Mouse (Mus musculus): ENCODE measurements around the gene Adcy9. TPM values are rescaled to one million over a fixed set of nuclear protein-coding genes. Genes with fewer than 3 reads are reported as not detected.
"Not testable (repeated sequence)": the region's sequence is repeated elsewhere in the genome, so short reads cannot be mapped to it uniquely, and the experiment has no call there.

The Adcy9 gene
- total RNA-seq, 2 experiments from 2014 or later = 30.8 to 35.9 TPM

DNA sequence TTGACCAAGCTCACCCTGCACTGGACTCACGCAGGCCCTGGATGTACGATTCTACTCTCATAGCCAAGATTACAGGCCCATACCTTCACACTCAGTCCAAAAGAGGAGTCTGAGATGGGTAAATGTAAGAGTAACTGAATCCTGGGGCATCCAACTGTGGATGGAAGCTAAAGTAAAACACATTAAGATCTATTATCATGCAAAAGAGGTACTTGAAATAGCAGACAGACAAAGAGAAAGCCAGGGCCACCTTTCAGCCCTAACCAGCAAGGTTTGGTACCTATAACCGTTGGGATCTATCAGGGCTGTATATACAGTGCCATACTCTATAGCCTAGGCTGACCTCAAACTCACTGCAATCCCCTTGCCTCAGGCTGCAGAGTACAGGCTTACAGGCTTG lies 127.0 kb downstream of the Adcy9 start:
- no peak for DNase-seq (ENCODE audit: extremely low spot score in 1 of 2, low spot score in 2 of 2)
- intact Hi-C loops (cut with DNase I) = no loop called here

DNA sequence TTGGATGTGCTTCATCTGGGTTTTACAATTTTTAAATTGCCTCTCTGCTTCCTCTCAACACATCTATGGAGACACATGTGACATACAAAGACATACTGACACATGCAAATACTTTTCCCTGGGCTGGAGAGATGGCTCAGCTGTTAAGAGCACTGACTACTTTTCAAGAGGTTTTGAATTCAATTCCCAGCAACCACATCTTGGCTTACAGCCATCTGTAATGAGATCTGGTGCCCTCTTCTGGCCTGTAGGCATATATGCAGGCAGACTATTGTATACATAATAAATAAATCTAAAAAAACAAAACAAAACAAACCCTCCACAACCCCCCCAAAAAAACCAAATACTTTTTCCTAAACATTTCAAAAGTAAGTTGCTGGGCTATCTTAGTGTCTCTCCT lies 130.8 kb downstream of the Adcy9 start:
- intact Hi-C loops (cut with DNase I) = loop anchor here (5.0 kb wide), 1 partner anchor 222 kb away; no protein-coding TSS in a partner anchor
- DNase-seq (ENCODE audit: extremely low spot score in 1 of 2, low spot score in 2 of 2) = no peak

DNA sequence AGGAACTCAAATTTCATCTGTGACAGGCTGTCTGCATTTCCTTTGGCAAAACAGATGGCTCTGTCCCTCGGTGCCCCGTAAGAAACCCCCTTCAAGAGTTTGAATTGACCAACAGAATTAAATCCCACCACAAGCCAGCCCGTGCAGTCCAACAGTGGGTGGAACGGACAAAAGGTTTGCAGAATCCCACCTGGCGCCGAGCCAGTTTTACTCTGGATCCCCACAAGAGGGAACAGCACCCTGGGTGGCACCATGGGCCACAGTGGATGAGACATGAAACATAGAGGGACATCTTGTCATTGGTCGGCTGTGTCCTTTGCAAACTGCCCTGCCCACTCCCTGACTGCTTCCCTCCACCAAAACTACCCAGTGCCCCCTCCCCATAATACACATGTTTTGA lies 133.7 kb downstream of the Adcy9 start:
- peak in 1 of 2 experiments; percentile 57 for DNase-seq (ENCODE audit: extremely low spot score in 1 of 2, low spot score in 2 of 2)
- intact Hi-C loops (cut with DNase I) = loop anchor here (5.0 kb wide), 1 partner anchor 219 kb away; no protein-coding TSS in a partner anchor

DNA sequence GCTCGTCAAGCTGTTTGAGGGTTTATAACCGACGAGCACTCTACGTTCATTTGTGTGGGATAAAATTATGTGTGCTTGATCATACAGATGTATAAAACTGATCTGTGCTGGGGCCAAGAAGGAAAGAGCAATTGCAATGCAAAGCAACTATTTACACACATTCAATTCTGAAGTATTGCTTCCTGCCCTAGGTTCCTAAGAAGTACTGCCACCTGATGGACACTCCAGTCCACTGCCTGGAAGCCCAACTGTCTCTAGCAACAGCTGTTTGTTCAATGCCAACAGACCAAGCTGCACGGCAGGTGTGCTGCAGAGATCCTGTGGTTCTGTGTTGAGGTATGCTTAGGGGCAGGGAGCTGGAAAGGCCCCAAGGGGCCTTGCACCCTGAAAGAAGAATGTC lies 135.0 kb downstream of the Adcy9 start:
- peak in 1 of 2 experiments; percentile 38 for DNase-seq (ENCODE audit: extremely low spot score in 1 of 2, low spot score in 2 of 2)
- intact Hi-C loops (cut with DNase I) = loop anchor here (5.0 kb wide), 1 partner anchor 218 kb away; no protein-coding TSS in a partner anchor

DNA sequence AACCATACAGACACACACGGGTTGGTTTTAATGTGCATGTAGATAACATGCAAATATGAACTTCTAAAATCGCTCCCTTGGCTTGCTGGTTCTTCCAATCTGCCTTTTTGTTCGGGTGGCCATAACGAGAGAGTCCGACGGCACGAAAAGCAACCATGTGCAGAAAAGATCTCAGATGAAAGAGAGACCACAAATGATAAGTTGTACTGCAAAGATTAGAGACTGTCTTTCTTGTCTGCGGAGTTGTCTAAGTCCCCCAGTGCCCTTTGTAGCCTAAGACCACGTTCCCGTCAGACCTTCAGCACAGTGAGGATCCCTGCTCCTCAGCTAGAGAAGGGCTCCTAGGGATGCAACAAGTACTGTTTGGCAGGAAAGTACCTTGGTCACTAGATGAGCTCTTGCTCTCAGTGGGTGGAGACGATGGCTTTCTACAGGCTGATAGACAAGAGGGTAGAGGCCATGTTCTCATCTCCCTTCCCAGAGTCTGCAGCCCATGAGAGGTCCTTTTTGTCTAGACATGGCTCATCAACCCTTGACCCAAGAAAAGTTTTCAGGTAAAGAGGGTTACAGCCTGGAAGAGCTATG lies 136.9 kb downstream of the Adcy9 start:
- no peak for DNase-seq (ENCODE audit: extremely low spot score in 1 of 2, low spot score in 2 of 2)
- intact Hi-C loops (cut with DNase I) = no loop called here

DNA sequence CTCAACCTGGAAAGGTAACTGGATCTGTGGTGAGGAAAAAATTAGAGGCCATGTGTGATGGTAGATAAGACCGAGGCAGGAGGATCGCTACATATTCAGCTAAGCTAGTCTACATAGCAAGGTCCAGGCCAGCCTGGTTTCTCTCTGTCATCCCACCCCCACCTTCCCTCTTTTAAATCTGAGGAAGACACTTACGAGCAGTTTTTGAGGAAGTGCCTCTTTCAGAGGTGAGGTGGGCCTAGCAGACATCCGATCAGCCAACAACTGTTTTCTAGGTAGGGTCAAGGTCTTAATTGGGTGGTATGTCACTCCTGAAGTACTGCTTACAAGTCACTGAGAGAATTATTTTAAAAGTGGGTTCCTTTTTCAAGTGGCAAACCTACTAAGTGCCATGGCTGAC lies 138.8 kb downstream of the Adcy9 start:
- no peak for DNase-seq (ENCODE audit: extremely low spot score in 1 of 2, low spot score in 2 of 2)
- intact Hi-C loops (cut with DNase I) = no loop called here

DNA sequence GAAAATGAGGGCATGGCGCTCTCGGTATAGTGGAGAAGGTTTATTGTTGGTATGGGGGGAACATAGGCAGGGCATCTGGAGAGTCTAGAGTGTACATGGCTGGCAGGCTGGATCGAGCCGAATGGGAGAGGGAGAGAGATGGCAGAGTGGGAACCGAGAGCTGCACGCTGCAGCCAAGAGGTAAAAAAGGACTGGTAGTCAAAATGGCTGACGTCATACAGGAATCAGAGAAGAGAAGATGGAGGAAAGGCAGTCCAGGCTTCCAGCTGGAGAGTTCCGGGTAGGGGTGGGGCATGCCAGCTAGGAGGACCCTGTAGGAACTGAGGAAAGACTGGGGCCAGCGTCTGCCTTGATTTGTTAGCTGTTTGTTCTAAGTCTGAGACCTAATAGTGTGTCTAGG lies 139.3 kb downstream of the Adcy9 start:
- intact Hi-C loops (cut with DNase I) = no loop called here
- no peak for DNase-seq (ENCODE audit: extremely low spot score in 1 of 2, low spot score in 2 of 2)

DNA sequence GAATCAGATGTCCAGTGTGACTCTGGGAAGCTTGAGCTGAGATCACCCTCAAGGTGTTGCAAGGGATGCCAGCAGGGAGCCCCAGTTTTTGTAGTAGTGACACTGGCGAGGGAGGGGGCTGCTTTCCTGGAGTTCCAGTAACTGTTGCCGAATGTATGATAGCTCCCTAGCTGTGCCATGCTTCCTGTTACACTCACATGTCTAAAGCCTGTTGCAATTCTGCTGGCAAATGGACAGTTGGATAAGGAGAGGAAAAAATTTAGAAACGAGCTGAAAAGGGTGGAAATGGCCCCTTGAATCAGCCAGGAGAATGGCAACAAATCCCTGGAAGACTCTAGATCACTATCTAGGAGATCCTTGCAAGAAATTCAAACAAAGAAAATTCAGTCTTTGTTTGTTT lies 140.7 kb downstream of the Adcy9 start:
- intact Hi-C loops (cut with DNase I) = no loop called here
- DNase-seq (ENCODE audit: extremely low spot score in 1 of 2, low spot score in 2 of 2) = no peak

DNA sequence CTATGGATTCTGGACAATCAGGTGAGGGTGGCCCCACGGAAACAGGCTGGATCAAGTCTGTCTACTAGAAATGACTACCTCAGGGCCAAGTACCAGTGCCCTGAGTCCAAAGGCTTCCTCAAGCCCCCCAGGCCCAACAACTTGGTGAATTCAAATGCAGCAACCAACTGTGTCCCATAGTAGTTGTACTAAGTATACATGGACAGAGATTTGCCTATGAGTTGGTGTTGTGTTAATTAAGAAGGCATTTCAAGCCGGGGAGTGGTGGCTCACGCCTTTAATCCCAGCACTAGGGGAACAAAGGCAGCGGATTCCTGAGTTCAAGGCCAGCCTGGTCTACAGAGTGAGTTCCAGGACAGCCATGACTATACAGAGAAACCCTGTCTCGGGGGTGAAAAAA lies 143.7 kb downstream of the Adcy9 start:
- intact Hi-C loops (cut with DNase I) = no loop called here
- no peak for DNase-seq (ENCODE audit: extremely low spot score in 1 of 2, low spot score in 2 of 2)

DNA sequence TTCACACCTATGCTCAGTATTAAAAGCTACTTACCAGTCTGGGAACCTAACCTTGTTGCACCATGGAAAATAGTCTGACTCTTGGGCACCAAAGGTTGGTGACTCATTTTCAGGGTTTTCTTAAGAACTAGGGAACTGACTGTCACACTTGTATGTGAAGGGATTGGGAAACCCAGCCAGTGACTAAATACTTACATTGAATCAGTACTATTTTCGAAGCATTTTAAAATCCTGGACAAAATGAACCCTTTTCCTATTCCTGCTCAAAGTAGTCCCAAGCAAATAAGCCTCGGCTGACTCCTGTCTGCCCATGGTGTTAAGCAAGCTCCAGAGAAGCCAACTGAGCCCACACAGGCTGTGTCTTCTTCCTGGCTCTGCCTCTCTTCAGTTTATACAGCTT lies 144.1 kb downstream of the Adcy9 start:
- no peak for DNase-seq (ENCODE audit: extremely low spot score in 1 of 2, low spot score in 2 of 2)
- intact Hi-C loops (cut with DNase I) = no loop called here

DNA sequence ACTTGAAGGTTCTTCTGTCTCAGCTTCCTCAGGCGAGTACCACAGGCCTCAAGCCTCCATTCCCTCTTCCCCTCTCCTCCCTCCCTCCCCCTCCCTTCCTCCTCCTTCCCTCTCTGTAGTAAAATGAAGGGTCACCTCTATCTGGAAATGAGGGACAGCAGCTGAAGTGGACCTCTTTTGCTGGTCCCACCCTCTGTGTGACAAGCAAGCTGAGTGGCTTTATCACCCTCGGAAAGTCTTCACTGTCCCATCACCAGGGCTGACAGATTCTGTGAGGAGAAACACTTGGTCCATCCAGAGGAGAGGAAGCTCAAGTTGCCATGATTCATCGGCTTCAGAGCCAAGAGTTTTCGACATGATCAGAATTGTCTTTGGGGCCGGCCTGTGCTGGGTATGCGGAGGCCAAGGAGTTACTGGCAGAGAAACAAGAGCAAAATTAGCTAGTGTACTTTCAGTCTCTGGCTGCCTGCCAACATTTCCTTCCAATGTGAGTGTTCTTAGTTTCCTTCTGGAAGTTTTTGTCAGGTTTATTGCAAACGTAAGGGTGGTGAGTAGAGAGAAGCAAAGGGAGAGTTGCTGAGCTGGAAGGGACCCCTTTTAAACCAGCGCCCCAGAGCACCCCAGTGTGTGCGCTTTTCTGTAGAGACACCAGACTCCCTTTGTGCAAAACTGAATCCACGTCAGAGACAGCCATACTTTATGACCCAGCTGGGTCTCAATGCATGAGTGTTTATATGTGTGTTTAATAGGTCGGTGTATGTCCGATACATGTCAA lies 146.4 kb downstream of the Adcy9 start:
- intact Hi-C loops (cut with DNase I) = no loop called here
- DNase-seq (ENCODE audit: extremely low spot score in 1 of 2, low spot score in 2 of 2) = peak; percentile 71 to 81

DNA sequence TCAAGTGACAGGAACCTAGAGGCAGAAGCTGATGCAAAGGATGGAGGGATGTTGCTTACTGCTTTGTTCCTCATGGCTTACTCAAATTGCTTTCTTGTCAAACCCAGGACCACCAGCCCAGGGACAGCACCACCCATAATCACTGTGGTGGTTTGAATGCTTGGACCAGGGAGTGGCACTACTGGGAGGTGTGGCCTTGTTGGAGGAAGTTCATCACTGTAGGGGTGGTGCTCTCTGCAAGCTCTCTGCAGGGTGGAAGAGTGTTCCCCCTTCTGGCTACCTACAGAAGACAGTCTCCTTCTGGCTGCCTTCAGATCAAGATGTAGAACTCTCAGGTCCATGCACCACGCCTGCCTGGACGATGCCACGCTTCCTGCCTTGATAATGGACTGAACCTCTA lies 148.0 kb downstream of the Adcy9 start:
- no peak for DNase-seq (ENCODE audit: extremely low spot score in 1 of 2, low spot score in 2 of 2)
- intact Hi-C loops (cut with DNase I) = no loop called here

DNA sequence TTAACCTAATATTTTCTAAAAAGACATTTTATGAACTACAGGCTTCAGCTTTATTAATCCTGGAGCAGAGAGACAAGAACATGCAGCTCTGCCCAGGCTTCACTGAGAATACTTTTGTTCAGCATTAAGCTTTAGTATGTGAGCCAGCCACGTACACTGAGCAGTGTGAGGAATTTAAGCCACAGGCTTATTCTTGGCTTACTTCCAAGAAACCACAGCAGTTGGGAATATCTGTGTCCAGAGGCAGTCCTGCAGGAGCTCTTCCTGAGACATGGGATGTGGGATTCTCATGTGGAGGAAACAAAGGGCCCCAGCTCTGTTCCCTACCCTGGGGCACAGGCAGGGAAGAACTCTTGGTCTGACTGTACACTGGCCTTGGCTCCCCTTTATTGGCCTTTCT lies 149.4 kb downstream of the Adcy9 start:
- intact Hi-C loops (cut with DNase I) = no loop called here
- no peak for DNase-seq (ENCODE audit: extremely low spot score in 1 of 2, low spot score in 2 of 2)

DNA sequence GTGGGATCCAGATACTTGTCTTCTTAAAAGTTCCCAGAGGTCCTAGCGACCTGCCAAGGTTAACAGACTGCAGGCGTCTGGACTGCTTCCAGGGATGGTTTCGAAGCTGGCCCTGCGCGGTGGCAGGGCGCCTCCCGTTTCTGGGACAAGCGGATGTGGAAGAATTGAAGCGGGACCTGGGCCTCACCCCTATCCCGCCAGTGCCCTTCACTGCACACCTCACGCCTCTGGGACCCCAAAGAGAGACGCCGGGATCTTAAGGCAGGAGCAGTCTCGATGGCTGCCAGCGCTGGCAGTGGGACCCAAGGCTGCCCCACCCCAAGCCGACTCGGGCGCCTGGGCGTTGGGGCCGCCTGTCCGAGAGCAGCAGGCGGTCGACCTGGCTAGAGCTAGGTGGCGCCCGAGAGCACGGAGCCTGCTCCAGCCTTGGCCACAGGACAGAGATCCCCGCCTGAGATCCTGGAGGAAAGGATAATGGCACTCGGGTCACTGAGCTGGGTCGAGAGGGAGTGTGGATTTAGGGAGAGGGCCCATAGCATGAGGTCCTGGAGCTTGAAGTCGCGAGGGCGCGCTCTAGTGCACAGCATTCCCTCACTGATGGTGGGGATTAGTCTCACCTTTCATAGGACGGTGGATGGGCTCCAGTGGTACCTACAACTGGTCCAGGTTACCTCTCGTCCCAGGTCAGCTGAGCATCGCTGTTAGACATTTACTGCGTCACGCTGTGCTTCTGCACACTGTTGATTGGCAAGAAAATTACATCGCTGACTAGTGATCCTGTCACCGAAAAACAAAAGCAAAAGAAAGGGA lies 152.2 kb downstream of the Adcy9 start:
- intact Hi-C loops (cut with DNase I) = no loop called here
- DNase-seq (ENCODE audit: extremely low spot score in 1 of 2, low spot score in 2 of 2) = peak in 1 of 2 experiments; percentile 86

DNA sequence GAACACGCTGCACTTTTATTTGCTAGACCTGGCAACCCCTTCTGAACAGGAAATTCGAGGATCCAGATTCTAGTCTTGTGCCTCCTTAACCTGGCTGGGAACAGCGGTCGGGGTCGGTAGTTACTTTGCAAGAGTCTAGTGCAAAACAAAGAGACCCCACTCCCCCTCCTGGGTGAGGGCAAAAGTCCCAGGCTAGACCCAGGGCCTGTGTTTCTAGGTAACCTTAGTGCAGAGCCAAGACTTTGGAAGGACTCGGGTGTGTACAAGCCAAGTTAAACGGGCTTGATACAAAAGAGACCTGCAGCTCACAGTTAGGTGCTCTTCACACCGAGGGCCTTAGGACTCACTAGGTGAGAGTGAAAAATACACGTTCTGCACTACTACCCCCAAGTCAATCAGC lies 152.8 kb downstream of the Adcy9 start:
- no peak for DNase-seq (ENCODE audit: extremely low spot score in 1 of 2, low spot score in 2 of 2)
- intact Hi-C loops (cut with DNase I) = no loop called here

DNA sequence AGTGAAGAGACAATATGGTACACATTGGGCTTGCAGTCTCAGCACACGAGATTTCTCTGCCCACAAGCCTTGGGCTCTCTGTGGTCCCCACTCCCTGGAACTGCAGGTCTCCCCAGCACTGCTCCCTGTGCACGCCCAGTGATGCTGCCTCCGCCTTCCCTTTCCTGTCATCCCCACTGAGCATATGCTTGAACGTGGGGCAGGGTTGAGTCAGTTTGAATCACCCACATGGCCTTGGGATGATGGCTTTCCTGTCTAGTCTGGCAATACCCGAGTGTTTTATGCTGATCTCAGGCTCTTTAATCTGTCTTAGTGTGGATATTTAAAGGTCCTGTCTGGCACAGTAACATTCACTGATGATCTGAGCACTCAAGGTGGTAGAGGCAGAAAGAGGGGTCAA lies 154.9 kb downstream of the Adcy9 start:
- no peak for DNase-seq (ENCODE audit: extremely low spot score in 1 of 2, low spot score in 2 of 2)
- intact Hi-C loops (cut with DNase I) = no loop called here

DNA sequence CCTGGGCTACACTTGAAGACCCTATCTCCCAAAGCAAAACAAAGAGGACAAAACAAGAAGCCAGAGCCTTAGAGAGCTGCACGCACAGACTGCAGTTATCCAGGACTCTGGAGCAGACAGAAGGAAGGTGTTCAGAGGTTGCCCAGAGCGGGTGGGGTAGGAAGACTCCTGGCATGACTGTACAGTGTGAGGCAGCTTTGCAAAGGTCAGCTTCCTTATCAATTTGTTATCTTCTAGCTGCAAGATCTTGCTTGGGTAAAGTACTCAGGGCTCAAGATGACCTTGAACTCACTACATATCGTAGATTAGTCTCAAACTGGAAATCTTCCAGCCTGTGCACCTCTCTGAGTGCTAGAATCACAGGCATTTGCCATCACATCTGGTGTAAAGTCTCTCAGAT lies 156.8 kb downstream of the Adcy9 start:
- intact Hi-C loops (cut with DNase I) = no loop called here
- no peak for DNase-seq (ENCODE audit: extremely low spot score in 1 of 2, low spot score in 2 of 2)

DNA sequence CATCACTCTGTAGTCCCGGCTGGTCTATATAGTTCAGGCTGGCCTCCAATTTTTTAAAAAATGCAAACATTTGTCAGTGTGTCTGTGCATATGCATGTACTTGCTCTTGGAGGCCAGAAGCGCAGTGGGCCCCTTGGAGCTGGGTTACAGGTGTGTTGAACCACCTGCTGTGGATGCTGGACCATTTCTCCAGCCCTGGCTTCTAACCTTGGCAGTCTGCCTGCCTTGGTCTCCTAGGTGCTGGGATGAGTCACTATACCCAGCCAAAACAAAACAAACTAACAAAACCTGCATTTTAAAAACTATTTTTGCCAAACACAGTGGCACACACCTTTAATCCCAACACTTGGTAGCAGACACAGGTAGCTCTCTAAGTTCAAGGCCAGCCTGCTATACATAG lies 162.8 kb downstream of the Adcy9 start:
- intact Hi-C loops (cut with DNase I) = no loop called here
- DNase-seq (ENCODE audit: extremely low spot score in 1 of 2, low spot score in 2 of 2) = no peak

DNA sequence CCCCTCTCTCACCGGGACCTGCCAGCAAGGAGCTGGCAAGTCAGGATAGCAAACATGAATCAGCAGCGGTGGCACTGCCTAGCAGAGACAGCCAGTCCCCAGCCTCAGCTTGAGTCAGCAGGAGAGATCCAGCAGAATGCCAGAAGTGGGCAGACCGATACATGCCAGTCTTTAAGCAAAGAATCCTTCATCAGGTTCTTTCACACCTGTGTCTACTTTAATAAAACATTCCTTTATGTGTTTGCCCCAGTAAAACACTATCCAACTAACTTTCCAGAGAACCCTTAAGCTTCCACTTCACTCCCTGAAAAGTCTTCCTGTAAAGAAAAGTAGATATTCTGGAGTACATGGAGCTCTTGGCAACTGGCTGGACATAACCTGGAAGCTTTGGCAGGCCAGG lies 171.5 kb downstream of the Adcy9 start:
- intact Hi-C loops (cut with DNase I) = no loop called here
- no peak for DNase-seq (ENCODE audit: extremely low spot score in 1 of 2, low spot score in 2 of 2)

DNA sequence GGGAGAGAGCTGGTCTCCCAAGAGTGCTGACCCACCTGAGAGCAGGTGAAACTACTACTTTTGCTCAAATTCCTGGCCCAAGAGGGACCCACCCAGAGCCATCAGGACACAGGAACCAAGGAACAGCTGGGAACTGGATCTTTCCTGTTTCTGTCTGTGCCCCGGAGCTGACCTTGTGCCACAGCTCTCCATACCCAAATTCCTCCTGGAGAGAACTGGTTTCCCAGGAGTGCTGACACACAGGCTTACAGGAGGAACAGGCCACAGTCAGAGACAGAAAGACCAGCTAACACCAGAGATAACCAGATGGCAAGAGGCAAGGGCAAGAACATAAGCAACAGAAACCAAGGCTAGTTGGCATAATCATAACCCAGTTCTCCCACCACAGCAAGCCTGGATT lies 175.1 kb downstream of the Adcy9 start:
- intact Hi-C loops (cut with DNase I); DNase-seq (ENCODE audit: extremely low spot score in 1 of 2, low spot score in 2 of 2): not testable (repeated sequence)
